Mouse (Mus musculus) erythroblast, embryonic 14.5 days (primary cell): ENCODE measurements around the gene Ptcra.

Source experiments
- GATA1 ChIP-seq: IDR thresholded peaks from 2 replicates; pipeline ENCODE4 v1.6.1; 2012; ENCODE audit warnings: low read length, inconsistent platforms, mixed read lengths
- TAL1 ChIP-seq: IDR thresholded peaks from 3 replicates; pipeline ENCODE4 v1.6.1; 2012; ENCODE audit warnings: low read length, inconsistent platforms, mixed read lengths

- TF ChIP-seq GATA1 (no peak), TAL1 (no peak)
Observed at GRCm38 (mm10) chr17:46745506-46745905, 18.0 kb downstream of the Ptcra start.
